Mouse (Mus musculus) layer of hippocampus, adult 9-10 months (tissue): ENCODE measurements around the gene Tmem209.

Experiments used
- DNase-seq: peaks from one replicate; pipeline ENCODE4 v3.0.0; 2022; ENCODE audit warnings: low spot score

The Tmem209 gene

DNA sequence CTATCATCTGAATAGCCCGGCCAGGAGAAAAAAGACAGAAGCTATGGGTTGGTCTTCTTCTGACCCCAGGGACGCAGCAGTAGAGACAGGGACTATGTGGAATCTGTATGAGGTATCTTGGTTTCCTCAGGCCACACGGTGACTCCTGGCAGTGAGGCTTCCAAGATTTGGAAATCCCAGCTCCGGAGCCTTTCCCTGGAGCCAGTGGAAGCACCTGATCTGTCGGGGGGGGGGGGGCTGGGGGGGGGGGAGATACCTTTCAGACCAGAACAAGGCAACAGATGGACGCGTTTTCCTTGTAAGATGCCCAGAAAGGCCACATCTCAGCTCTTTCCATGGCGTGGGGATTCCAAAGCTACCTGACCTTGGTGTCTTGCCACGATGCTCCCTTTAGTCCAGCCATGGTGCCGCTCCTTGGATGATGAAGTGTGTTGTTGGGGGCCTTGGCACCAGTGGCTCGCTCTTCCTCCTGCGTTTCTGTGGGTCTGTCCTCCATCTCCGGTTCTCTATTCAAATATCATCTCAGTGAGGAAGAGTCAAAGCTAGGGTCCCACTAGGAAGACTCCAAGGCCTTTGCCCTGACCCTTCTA is 47.7 kb downstream of the Tmem209 start:
- no peak for DNase-seq

- DNase-seq = peak; percentile 44
Observed at GRCm38 (mm10) chr6:30460750-30461446, 48.7 kb downstream of the Tmem209 start.

DNA sequence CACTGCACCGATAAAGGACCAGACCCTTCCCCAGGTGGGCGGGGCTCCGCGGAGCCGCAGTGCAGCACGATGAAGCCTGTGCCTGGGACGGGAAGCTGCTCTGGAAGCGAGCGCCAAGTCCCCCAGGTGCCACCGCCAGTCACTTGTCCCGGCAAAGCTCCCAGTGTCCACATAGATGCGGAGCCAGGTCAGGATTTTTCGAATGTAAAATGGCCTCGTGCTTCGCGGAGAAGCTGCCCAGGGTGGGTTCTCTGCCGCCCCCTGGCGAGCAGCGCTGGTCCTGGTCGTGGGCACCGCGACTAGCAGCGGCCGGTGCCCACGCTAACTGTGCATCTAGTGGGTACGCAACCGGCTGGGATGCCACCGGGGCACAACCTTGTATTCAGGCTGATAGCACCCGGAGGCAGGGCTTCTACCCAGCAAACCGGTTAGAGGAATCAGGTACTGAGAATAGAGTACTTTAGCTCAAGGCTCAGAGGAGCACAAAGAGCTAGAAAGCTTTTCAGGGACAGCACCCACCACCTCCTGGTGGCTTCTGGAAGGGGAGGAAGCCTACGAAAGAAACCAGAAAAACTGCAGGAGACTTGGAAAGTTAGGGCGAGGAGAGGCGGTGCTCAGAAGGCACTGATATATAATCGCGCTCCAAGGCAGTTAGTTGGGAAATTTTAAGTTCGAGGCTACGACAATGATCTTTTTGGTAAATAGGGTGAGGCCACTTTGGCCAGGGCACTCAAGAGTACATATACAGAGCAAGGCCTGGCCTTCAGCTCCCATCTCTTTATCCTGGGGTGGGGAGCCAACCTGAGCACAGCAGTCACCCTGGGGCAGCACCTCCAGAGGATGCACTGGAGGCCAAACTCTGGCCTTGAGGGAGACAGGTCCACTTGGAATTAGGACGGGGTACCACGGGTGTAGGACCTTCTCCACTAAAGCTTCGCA is 49.5 kb downstream of the Tmem209 start:
- no peak for DNase-seq

- DNase-seq = no peak
Observed at GRCm38 (mm10) chr6:30459056-30459747, 50.4 kb downstream of the Tmem209 start.

- no peak for DNase-seq
Observed at GRCm38 (mm10) chr6:30458626-30459025, 51.0 kb downstream of the Tmem209 start.

DNA sequence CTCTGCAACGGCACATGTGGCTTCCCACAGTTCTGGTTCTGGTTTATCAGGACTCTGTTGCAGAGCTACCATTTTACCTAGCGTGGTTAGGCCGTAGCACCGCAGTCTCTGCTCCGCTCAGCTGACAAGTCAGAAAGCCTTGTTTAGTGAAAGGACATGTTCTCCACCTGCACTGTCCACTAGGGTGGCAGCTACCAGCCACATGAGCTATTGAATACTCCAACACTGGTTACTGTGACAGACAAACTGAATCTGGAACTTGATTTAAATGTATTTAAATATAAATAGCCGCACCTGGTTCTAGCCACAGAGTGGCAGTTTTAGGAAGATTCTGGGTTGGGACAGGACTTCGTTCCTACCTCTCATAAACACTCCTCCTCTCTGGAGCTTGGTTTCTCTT is 52.6 kb downstream of the Tmem209 start:
- no peak for DNase-seq

DNA sequence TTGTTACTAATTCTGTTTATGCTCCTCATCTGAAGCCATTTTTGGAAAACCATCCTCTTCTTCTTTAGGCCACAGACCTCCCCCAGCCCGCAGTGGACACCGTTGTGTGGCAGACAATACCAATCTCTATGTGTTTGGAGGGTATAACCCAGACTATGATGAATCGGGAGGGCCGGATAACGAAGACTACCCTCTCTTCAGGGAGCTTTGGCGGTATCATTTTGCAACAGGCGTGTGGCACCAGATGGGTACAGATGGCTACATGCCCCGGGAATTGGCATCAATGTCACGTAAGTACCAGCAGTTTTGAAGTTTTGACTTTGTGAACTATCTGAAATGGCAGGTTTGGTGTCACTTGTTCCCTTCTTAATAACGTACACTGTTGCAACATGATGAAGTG is 70.0 kb downstream of the Tmem209 start:
- no peak for DNase-seq

DNA sequence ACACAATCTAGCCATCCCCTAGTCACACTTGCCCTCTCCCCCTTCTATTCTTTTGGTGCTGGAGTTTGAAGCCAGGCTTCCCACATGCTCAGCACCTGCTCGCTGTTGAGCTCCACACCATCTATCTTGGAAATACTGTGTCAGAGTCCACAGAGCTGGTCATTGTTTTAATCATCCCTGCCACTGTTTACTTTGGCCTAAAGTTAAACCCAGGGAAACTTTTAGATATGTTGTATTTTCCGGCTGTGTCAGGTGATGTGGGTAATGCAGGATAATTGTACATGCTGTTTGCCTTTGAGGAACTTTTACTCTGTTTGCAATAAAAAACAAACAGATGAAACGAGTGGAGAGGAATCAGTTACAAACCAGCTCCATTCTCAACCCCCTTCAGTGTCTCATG is 72.5 kb downstream of the Tmem209 start:
- DNase-seq = no peak

DNA sequence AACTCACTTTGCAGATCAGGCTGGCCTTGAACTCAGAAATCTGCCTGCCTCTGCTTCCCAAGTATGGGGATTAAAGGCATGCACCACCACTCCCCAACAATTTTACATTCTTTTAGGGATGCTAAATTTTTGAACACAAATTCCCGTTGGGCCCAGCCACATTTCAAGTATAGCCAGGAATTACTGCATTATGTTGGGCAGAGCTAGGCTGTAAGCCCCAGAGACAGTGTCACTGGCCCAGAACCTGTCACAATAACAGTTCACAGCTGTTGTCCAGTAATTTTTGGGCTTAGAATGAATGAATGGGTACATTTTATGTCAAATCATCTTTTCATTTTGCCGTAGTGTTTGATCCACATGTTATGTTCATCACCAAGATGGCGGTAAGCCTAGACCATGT is 73.1 kb downstream of the Tmem209 start:
- DNase-seq = no peak

GRCm38 (mm10) chr6:30432461-30433192 is 77.0 kb downstream of the Tmem209 start:
- no peak for DNase-seq
